Mouse (Mus musculus): ENCODE measurements around the gene Trmt1l. TPM values are rescaled to one million over a fixed set of nuclear protein-coding genes. Genes with fewer than 3 reads are reported as not detected.

The Trmt1l gene
- polyA plus RNA-seq (2015; fragmentation: Nextera tagmentation; extraction: Ambion mirVana): 15.2 and 15.9 TPM in 2 replicates

DNA sequence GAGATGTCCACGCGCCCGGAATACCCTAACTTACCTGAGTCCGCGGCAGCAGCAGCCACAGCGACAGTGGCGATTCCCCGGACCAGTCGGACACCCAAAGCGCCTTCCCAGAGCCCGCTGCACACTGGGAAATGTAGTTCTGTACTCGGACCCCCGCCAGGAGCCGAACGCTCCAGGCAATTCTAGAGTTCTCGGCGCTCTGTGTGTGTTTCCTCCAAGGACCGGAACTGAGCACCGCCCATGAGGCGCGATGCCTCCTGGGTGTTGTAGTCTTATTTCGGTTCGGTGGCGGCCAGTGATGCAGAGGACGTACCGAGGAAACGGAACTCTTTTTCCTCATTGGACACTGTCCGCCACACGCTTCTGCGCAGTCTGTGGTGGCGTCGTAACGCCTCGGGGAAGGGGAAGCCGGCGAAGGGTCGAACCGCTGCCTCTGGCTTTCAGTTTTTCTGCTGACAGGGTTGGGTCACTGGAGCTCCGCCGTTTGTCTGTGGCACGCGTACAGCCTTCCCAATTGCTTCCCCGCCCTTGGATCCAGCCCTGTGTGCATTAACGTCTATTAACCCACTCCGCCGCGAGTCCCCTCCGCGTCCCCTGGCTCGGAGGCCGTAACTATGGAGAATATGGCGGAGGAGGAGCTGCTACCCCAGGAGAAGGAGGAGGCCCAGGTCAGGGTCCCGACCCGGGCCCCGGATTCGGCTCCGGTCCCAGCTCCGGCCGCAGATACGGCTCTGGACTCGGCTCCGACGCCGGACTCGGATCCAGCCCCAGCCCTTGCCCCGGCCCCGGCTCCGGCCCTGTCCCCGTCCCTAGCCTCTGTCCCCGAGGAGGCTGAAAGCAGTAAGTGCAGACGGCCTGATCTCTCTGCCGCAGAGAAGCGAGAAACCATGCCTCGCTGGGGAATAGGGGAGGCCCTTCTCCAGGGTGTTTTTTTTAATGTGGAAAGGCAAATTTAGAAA is at the start of gene Trmt1l, which contains the start of gene Swt1:
Gene Trmt1l (plus strand): TSS at position 280 of the 959 bp plus-strand sequence.
Gene Swt1 (minus strand): TSS at position 193 of the 959 bp plus-strand sequence.
- peak; percentile 98 for DNase-seq (ENCODE audit: low spot score)
- Histone ChIP-seq H3K36me3 (ENCODE audit: control insufficient read depth, insufficient read depth, low read length) (no peaks in the 10 kb centered on the region; the same call in 1 of the 2 replicates), H3K4me2 (replicated peaks; ENCODE audit: low read depth) (peak within 1 kb of the TSS; percentile 72), H3K9me3 (ENCODE audit: control insufficient read depth, low read length) (no peaks in the 10 kb centered on the region), H3K27me3 (ENCODE audit: control insufficient read depth, insufficient read depth, low read length) (no peaks in the 10 kb centered on the region), H3K9ac (ENCODE audit: low read length) (peak within 1 kb of the TSS; percentile 95), H3K4me3 (ENCODE audit: low read depth, low read length) (peak within 1 kb of the TSS; percentile 91), H3K4me1 (replicated peaks; ENCODE audit: control insufficient read depth, insufficient read depth) (no peaks in the 10 kb centered on the region), H3K27ac (replicated peaks) (peak within 1 kb of the TSS; percentile 98)
- peak; percentile 100 for ATAC-seq (ENCODE audit: low FRiP score, low TSS enrichment)
- WGBS: under 1% methylated on average over 73 of the region's 74 CpGs
- TF ChIP-seq EP300 (optimal IDR thresholded peaks at IDR 0.05) (no peak), CTCF (IDR thresholded peaks at IDR 0.05; ENCODE audit: low read depth) (no peak)

DNA sequence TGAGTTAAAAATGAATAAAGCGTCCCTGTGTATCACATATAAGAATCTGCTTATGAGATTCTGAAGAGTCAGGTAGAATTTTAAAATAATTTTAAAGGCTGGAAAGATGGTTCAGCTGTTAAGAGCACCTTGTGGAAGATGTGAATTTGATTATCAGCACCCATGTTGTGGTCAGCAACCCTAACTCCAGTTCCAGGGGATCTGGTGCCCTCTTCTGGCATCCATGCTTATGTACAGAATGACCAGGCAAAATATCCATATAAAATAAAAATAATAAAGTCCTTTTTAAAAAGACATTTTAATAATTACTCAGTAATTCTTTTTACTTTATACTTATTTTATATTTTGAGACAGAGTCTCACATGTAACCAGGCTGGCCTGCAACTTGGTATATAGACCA is 38.3 kb upstream of the Trmt1l start:
- no peak overlapping the region for H3K4me2 ChIP-seq (replicated peaks; ENCODE audit: low read depth)
- H3K9ac ChIP-seq (ENCODE audit: low read length): no peak overlapping the region
- H3K27me3 ChIP-seq (ENCODE audit: control insufficient read depth, insufficient read depth, low read length): no peaks in the 10 kb centered on the region
- H3K4me3 ChIP-seq (ENCODE audit: low read depth, low read length): no peak overlapping the region
- WGBS: 93% methylated on average over 1 of the region's 1 CpGs
- ATAC-seq (ENCODE audit: low FRiP score, low TSS enrichment) (no peak), DNase-seq (ENCODE audit: low spot score) (peak; percentile 27)
- peaks cover 3% of the 10 kb centered on the region; the same call in 1 of the 2 replicates for H3K36me3 ChIP-seq (ENCODE audit: control insufficient read depth, insufficient read depth, low read length)
- no peaks in the 10 kb centered on the region for H3K4me1 ChIP-seq (replicated peaks; ENCODE audit: control insufficient read depth, insufficient read depth)
- no peaks in the 10 kb centered on the region for H3K9me3 ChIP-seq (ENCODE audit: control insufficient read depth, low read length)
- no peak overlapping the region for H3K27ac ChIP-seq (replicated peaks)
- TF ChIP-seq EP300 (optimal IDR thresholded peaks at IDR 0.05) (no peak), CTCF (IDR thresholded peaks at IDR 0.05; ENCODE audit: low read depth) (peak; percentile 73)

DNA sequence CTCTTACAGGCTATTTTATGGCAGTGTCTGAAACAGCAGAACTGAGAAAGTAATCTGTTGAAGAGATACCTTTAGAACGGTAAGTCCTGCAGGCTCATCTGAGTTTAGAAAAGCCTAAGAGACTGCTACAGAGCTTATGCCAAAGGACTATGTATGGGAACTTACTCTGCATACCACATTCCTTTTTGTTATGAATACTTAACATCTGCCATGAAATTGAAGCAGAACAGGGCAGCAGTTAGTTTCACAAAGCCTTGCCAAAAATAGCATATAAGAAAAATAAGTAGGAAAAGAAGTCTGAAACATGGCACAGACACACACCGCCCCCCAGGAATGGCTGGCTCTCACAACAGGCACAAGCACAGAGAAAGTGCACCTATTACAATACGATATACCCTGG is 18.5 kb upstream of the Trmt1l start:
- ATAC-seq (ENCODE audit: low FRiP score, low TSS enrichment): no peak
- no peak for TF ChIP-seq CTCF (IDR thresholded peaks at IDR 0.05; ENCODE audit: low read depth)
- TF ChIP-seq EP300 (optimal IDR thresholded peaks at IDR 0.05): no peak
- WGBS: 74% methylated on average over 3 of the region's 3 CpGs

DNA sequence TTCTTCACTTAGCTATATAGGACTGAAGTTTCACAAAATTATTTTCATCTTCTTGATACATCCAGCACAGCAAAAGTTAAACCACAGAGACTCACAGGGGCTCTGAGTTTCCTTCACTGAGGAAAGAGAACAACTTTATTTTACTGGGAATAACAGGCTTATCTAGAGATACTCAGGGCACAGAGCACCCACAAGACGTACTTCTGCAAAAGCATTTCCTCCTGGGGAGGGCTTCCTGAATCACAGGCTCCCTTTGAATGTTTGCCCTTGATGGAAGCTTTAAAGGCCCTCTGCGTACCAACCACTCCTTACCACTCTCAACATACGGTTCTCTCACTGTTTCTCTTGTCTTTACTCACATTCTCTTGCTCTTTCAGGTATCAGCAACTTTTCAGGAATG is 6.2 kb upstream of the Trmt1l start:
- Histone ChIP-seq H3K4me1 (replicated peaks; ENCODE audit: control insufficient read depth, insufficient read depth) (no peaks in the 10 kb centered on the region), H3K36me3 (ENCODE audit: control insufficient read depth, insufficient read depth, low read length) (no peaks in the 10 kb centered on the region), H3K4me2 (replicated peaks; ENCODE audit: low read depth) (no peak overlapping the region), H3K27me3 (ENCODE audit: control insufficient read depth, insufficient read depth, low read length) (no peaks in the 10 kb centered on the region), H3K9ac (ENCODE audit: low read length) (no peak overlapping the region), H3K27ac (replicated peaks) (no peak overlapping the region), H3K4me3 (ENCODE audit: low read depth, low read length) (no peak overlapping the region), H3K9me3 (ENCODE audit: control insufficient read depth, low read length) (no peaks in the 10 kb centered on the region)
- no peak for ATAC-seq (ENCODE audit: low FRiP score, low TSS enrichment)
- DNase-seq (ENCODE audit: low spot score): no peak
- WGBS: 54% methylated on average over 3 of the region's 3 CpGs
- TF ChIP-seq EP300 (optimal IDR thresholded peaks at IDR 0.05) (no peak), CTCF (IDR thresholded peaks at IDR 0.05; ENCODE audit: low read depth) (no peak)

More for the DNA sequence above, 18.5 kb upstream of the Trmt1l start:
- H3K27ac ChIP-seq (replicated peaks): no peak overlapping the region
- no peaks in the 10 kb centered on the region for H3K4me1 ChIP-seq (replicated peaks; ENCODE audit: control insufficient read depth, insufficient read depth)
- H3K27me3 ChIP-seq (ENCODE audit: control insufficient read depth, insufficient read depth, low read length): no peaks in the 10 kb centered on the region
- H3K9me3 ChIP-seq (ENCODE audit: control insufficient read depth, low read length): no peaks in the 10 kb centered on the region
- no peak overlapping the region for H3K9ac ChIP-seq (ENCODE audit: low read length)
- no peak overlapping the region for H3K4me3 ChIP-seq (ENCODE audit: low read depth, low read length)
- no peak overlapping the region for H3K4me2 ChIP-seq (replicated peaks; ENCODE audit: low read depth)
- DNase-seq (ENCODE audit: low spot score): no peak
- no peaks in the 10 kb centered on the region for H3K36me3 ChIP-seq (ENCODE audit: control insufficient read depth, insufficient read depth, low read length)

DNA sequence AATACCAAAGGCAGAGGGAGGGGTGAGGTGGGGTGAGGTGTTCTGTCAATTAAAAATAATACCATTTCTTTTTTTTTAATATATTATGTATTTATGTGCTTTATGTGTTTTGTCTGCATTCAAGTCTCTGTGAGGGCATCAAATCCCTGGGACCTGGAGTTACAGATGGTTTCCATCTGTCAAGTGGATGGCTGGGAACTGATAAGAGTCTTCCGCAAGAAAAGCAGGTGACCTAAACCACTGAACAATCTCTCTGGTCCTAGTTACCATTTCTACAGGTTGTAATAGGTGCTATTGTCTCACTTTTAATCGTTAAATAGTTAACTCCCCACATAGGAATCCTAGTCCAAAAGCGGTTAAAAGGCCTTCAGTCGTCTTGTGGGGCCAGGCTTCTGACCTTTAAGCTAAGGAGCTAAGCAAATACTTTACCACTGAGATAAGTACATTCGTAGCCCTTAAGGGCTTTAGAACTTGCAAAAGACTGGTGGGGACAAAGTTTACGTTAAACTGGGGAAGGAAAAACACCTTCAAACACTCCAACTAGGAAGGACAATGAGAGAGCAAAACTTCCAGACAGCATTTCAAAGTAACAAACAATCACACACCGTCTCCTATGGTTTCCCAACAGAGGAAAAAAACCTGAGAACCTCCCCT is 1.3 kb upstream of the Trmt1l start:
- no peak for ATAC-seq (ENCODE audit: low FRiP score, low TSS enrichment)
- Histone ChIP-seq H3K27me3 (ENCODE audit: control insufficient read depth, insufficient read depth, low read length) (no peaks in the 10 kb centered on the region), H3K9ac (ENCODE audit: low read length) (peak overlapping the region; percentile 28; the same call in 1 of the 2 replicates), H3K9me3 (ENCODE audit: control insufficient read depth, low read length) (no peaks in the 10 kb centered on the region), H3K4me1 (replicated peaks; ENCODE audit: control insufficient read depth, insufficient read depth) (no peaks in the 10 kb centered on the region), H3K4me2 (replicated peaks; ENCODE audit: low read depth) (peak overlapping the region; percentile 60), H3K36me3 (ENCODE audit: control insufficient read depth, insufficient read depth, low read length) (no peaks in the 10 kb centered on the region), H3K4me3 (ENCODE audit: low read depth, low read length) (peak overlapping the region; percentile 91), H3K27ac (replicated peaks) (peak overlapping the region; percentile 49)
- DNase-seq (ENCODE audit: low spot score): no peak
- no peak for TF ChIP-seq EP300 (optimal IDR thresholded peaks at IDR 0.05)
- no peak for TF ChIP-seq CTCF (IDR thresholded peaks at IDR 0.05; ENCODE audit: low read depth)
- 15% methylated on average over 7 of the region's 7 CpGs for WGBS

Measured in stomach, postnatal 0 days (tissue).